Mouse (Mus musculus): Measurements from ENCODE around the gene Fam126b. TPM values are rescaled to one million over a fixed set of nuclear protein-coding genes. Genes with fewer than 3 reads are reported as not detected.
"Not testable (repeated sequence)": the region's sequence is repeated elsewhere in the genome, so short reads cannot be mapped to it uniquely, and the experiment has no call there.

Gene Fam126b
- polyA plus RNA-seq, 1 experiment from 2014 or later: 7.5 TPM

DNA sequence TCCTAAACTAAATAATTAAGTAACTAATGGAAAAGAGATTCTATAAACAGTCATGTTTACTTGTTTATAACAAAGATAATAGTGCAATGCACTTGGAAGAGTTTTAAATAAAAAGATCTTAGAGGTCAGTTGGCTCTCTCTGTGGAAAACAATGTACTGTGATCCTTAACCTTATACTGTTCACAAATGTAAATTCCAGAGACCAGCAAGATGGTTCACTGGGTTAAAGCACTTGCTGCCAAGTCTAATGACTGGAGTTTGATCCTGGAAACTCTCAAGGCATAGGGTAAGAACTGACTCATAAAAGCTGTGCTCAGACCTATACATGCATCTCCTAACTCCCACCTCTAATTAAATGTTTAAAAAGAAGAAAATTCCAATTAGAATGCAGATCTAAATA is 19.5 kb downstream of the Fam126b start:
- Histone ChIP-seq H3K4me3 (no peak overlapping the region), H3K27me3 (no peaks in the 10 kb centered on the region), H3K4me1 (no peaks in the 10 kb centered on the region), H3K27ac (no peak overlapping the region), H3K9me3 (no peaks in the 10 kb centered on the region), H3K4me2 (replicated peaks) (no peak overlapping the region), H3K36me3 (peaks cover 13% of the 10 kb centered on the region; the same call in 1 of the 2 replicates), H3K9ac (no peak overlapping the region)
- no peak for ATAC-seq (ENCODE audit: low FRiP score, low read depth)

DNA sequence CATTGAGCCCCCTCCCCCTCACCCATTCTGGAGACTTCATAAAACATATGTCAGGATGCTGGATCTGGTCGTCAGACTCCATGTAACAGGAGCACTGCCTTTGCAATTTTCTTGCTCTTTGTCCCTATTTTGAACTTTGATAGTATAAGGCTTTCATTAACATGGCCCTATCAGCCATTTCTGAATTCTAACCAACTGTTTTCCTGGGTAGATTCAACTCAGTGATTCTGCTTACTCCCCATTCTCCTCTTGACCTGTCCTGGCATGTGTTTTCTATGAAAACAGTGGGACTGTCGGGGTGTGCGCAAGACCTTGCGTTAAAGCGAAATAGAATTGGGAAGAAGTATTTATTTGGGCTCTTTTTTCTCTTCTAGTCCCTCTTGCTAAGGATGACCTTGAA is 21.1 kb downstream of the Fam126b start:
- 85% methylated on average over 5 of the region's 5 CpGs for WGBS
- Histone ChIP-seq H3K9ac (no peak overlapping the region), H3K9me3 (no peaks in the 10 kb centered on the region), H3K27me3 (no peaks in the 10 kb centered on the region), H3K27ac (no peak overlapping the region), H3K36me3 (peaks cover 19% of the 10 kb centered on the region), H3K4me3 (no peak overlapping the region), H3K4me1 (no peaks in the 10 kb centered on the region), H3K4me2 (replicated peaks) (no peak overlapping the region)
- ATAC-seq (ENCODE audit: low FRiP score, low read depth): no peak

DNA sequence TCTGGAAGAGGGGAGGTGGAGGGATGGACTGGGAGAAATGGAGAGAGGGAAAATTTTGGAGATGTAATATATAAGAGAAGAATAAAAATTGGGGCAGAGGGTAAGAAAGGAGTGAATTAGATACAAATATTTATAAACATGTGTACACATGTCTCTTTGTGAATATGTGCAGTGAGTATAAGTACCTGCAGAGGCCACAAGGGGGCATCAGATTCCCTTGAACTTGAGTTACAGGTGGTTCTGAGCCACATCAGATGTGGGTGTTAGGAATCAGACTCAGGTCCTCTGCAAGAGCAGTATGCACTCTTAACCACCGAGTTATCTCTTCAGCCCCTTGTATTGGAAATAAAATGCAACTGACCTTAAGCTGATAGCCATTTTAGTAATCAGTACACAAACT is 23.7 kb downstream of the Fam126b start:
- H3K4me1 ChIP-seq: no peaks in the 10 kb centered on the region
- H3K4me2 ChIP-seq (replicated peaks): no peak overlapping the region
- H3K9ac ChIP-seq: no peak overlapping the region
- no peaks in the 10 kb centered on the region for H3K9me3 ChIP-seq
- no peak overlapping the region for H3K27ac ChIP-seq
- 89% methylated on average over 1 of the region's 1 CpGs for WGBS
- peaks cover 23% of the 10 kb centered on the region for H3K36me3 ChIP-seq
- H3K27me3 ChIP-seq: no peaks in the 10 kb centered on the region
- no peak for ATAC-seq (ENCODE audit: low FRiP score, low read depth)
- H3K4me3 ChIP-seq: no peak overlapping the region

DNA sequence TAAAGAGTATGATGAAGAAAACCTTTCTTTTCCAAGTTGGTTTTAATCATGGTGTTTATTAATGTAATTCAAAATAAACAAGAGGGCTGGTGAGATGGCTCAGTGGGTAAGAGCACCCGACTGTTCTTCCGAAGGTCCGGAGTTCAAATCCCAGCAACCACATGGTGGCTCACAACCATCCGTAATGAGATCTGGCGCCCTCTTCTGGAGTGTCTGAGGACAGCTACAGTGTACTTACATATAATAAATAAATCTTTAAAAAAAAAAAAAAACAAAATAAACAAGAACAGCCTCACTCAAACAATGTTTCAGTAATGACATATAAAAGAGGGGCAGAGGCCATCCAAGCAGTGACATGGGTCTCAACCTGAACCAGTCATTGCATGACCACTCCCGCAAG is 25.8 kb downstream of the Fam126b start:
- not testable (repeated sequence) for H3K4me1 ChIP-seq; H3K27me3 ChIP-seq; H3K9ac ChIP-seq; ATAC-seq (ENCODE audit: low FRiP score, low read depth); H3K27ac ChIP-seq; H3K9me3 ChIP-seq; H3K4me2 ChIP-seq (replicated peaks); H3K4me3 ChIP-seq
- peaks cover 26% of the 10 kb centered on the region for H3K36me3 ChIP-seq
- 93% methylated on average over 6 of the region's 6 CpGs for whole genome bisulfite sequencing

DNA sequence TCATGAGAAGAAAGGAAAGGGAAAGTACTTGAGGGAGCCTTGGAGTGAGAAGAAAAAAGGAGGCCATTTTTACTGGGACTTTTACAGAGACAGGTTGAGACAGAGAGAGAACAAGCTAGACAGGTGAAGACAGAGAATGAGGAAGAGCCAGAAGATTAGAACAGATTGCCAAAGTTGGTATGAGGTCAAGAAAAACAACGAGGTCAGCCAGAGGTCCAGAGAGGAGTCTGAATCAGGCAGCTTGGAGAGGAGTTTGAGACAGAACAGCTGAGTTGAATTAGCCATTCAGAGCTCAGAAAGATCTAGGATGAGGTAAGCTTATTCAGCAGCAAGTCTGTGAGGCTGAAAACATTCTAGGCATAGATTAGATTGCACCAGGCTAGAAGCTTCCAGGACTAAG is 44.7 kb downstream of the Fam126b start:
- H3K36me3 ChIP-seq: peaks cover 60% of the 10 kb centered on the region

DNA sequence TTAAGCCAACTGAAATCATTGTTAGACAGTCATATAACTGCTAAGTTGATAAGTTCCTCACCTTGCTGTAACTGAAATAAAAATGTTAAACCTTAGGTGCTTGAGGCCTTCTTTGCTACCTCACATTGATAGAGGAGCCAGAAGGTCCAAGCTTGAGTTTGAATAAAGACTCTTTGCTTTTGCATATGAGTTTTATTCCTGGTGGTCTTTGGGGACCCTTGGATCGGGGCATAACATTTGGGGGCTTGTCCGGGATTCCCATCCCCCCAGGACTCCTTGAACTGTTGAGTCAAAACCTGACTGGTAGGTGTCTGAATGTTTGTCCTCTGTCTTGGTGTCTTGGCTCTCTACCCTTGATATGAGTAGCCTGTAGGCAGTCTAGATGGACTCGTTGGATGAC is 78.9 kb downstream of the Fam126b start:
- ATAC-seq (ENCODE audit: low FRiP score, low read depth): no peak
- no peak overlapping the region for H3K9ac ChIP-seq
- no peak overlapping the region for H3K4me3 ChIP-seq
- 95% methylated on average over 3 of the region's 3 CpGs for whole genome bisulfite sequencing
- peaks cover 13% of the 10 kb centered on the region for H3K4me1 ChIP-seq
- peaks cover 42% of the 10 kb centered on the region for H3K9me3 ChIP-seq
- no peaks in the 10 kb centered on the region for H3K27me3 ChIP-seq
- peaks cover 19% of the 10 kb centered on the region for H3K36me3 ChIP-seq
- no peak overlapping the region for H3K4me2 ChIP-seq (replicated peaks)
- H3K27ac ChIP-seq: no peak overlapping the region

More for the DNA sequence above, 44.7 kb downstream of the Fam126b start:
- Histone ChIP-seq H3K9ac (no peak overlapping the region), H3K4me3 (no peak overlapping the region), H3K4me1 (no peaks in the 10 kb centered on the region), H3K27ac (no peak overlapping the region), H3K4me2 (replicated peaks) (no peak overlapping the region), H3K27me3 (no peaks in the 10 kb centered on the region), H3K9me3 (no peaks in the 10 kb centered on the region)
- WGBS: 82% methylated on average over 1 of the region's 1 CpGs
- no peak for ATAC-seq (ENCODE audit: low FRiP score, low read depth)

DNA sequence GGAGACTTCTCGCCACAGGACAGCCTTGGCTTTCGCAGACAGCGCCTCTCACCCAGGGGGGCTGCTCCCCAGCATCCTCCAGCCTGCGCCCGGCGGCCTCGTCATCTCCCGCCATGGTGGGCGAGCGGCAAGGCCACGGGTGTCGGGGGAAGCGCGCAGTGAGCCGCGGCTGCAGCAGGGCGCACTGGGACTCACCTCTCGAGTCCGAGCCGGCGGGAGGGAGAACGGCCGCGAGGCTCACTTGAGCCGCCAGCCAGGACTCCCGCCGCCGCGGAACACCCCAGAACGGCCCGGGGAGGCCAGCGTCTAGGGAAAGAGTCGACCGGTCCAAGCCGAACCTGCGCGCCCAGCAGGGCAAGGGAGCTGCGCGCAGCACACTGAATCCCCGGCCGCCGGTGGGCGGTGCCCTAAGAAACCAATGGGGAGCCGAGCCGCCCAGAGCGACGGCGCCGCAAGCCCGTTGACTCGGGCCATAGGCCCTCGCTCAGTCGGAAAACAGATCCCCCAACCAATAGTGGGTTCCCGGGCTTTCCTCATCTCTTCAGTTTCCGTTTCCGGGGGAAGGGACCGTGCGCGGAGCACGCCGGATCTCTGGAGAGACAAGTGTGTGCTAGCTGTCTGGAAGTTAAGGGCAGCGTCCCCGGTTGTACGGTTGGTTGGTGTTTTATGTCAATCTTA is 81.4 kb downstream of the Fam126b start, which contains the start of gene Orc2:
Gene Orc2, minus strand, starts transcription at position 533 of the 678 bp plus-strand sequence.
- Histone ChIP-seq H3K9me3 (peaks cover 33% of the 10 kb centered on the region), H3K4me2 (replicated peaks) (peak within 1 kb of the TSS; percentile 91), H3K9ac (peak within 1 kb of the TSS; percentile 93), H3K4me1 (peaks cover 13% of the 10 kb centered on the region), H3K36me3 (peaks cover 28% of the 10 kb centered on the region), H3K4me3 (peak within 1 kb of the TSS; percentile 98), H3K27ac (peak within 1 kb of the TSS; percentile 79), H3K27me3 (no peaks in the 10 kb centered on the region)
- under 1% methylated on average over 64 of the region's 64 CpGs for WGBS
- peak; percentile 100 for ATAC-seq (ENCODE audit: low FRiP score, low read depth)

DNA sequence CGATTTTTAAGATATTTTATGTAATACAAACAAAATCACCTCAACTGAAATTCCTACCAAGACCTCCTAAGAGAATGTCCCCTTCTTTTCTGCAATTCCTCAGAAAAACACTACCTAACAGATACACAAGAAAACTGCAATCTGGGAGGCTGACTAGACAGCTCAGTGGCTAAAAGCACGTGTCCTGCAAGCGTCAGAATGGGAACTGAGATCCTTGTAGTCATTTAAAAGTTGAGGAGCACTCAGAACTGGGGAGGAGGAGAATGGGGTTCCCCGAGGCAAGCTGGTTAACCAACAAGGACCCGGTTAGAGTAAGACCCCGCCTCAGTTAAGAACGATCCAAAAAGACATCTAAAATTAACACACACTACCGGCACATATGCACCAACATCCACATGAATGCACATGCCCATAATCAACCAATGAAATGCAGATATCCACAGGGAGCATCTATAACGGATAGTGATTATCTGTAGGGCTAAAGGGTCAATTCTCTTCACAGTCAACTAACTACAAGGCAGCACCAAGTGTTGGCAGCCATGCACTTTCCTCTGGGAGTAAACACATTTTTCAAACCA is 82.2 kb downstream of the Fam126b start:
- peak overlapping the region; percentile 79; the same call in 1 of the 2 replicates for H3K27ac ChIP-seq
- WGBS: 33% methylated on average over 9 of the region's 9 CpGs
- no peak for ATAC-seq (ENCODE audit: low FRiP score, low read depth)

DNA sequence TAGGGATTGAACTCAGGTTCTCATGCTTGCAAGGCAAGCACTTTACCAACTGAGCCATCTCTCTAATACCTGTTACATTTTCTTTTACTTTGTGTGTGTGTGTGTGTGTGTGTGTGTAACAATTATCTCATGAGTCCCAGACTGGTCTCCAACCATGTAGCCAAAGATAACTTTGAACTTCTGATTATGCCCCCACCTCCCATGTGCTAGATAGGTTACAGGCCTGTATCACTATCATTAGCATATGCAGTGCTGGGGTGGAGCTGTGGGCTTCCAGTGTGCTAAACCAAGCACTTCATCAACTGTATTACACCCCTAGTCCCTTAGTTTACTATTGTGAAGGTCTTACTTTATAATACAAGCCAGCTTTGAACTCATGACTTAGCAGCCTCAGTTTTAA is 83.0 kb downstream of the Fam126b start:
- Histone ChIP-seq H3K27me3 (no peaks in the 10 kb centered on the region), H3K36me3 (peaks cover 37% of the 10 kb centered on the region), H3K4me1 (peaks cover 13% of the 10 kb centered on the region), H3K4me2 (replicated peaks) (peak overlapping the region; percentile 91), H3K9me3 (peaks cover 22% of the 10 kb centered on the region), H3K9ac (no peak overlapping the region), H3K27ac (no peak overlapping the region), H3K4me3 (peak overlapping the region; percentile 98; the same call in 1 of the 2 replicates)
- ATAC-seq (ENCODE audit: low FRiP score, low read depth): no peak

More for the DNA sequence above, 82.2 kb downstream of the Fam126b start:
- peaks cover 36% of the 10 kb centered on the region for H3K36me3 ChIP-seq
- H3K4me2 ChIP-seq (replicated peaks): peak overlapping the region; percentile 91
- peaks cover 29% of the 10 kb centered on the region for H3K9me3 ChIP-seq
- H3K4me1 ChIP-seq: peaks cover 13% of the 10 kb centered on the region
- H3K9ac ChIP-seq: peak overlapping the region; percentile 93
- no peaks in the 10 kb centered on the region for H3K27me3 ChIP-seq
- H3K4me3 ChIP-seq: peak overlapping the region; percentile 98

DNA sequence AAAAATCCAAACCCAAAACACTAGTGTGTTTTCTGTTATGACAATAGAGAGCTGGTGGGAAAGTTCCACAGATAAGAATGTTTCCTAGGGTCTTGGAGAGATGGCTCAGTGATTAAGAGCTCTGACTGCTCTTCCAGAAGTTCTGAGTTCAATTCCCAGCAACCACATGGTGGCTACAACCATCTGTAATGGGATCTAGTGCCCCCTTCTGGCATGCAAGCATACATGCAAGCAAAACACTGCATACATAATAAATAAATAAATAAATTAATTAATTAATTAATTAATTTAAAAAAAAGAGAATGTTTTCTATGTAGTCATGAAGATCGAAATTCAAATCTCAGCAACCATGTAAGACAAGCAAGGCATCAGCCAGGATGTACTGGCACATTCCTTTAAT is 87.4 kb downstream of the Fam126b start:
- peaks cover 9% of the 10 kb centered on the region for H3K4me1 ChIP-seq
- no peak overlapping the region for H3K4me2 ChIP-seq (replicated peaks)
- no peak for ATAC-seq (ENCODE audit: low FRiP score, low read depth)
- no peaks in the 10 kb centered on the region for H3K9me3 ChIP-seq
- H3K36me3 ChIP-seq: peaks cover 53% of the 10 kb centered on the region
- no peak overlapping the region for H3K27ac ChIP-seq
- no peak overlapping the region for H3K9ac ChIP-seq
- 96% methylated on average over 1 of the region's 1 CpGs for WGBS
- no peak overlapping the region for H3K4me3 ChIP-seq
- no peaks in the 10 kb centered on the region for H3K27me3 ChIP-seq

DNA sequence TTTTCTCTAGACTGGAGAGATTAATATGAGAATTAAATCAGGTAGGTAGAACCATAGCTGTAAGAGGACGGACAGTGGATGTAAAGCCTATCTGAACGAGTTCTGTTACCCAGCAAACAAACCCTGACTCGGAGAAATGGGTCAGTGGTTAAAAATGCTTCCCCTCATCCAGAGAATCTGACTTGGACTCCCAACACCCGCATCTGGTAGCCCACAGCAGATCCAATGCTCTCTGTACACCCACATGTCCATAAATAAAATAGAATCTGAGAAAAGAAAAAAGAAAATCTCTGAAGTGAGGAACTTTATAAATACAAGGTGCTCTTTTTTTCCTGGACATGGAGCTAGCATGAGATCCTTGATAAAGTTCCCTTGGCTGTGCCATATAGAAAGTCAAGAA is 88.4 kb downstream of the Fam126b start:
- no peak overlapping the region for H3K27ac ChIP-seq
- no peak overlapping the region for H3K9ac ChIP-seq
- peaks cover 60% of the 10 kb centered on the region for H3K36me3 ChIP-seq
- no peak for ATAC-seq (ENCODE audit: low FRiP score, low read depth)
- H3K4me1 ChIP-seq: no peaks in the 10 kb centered on the region
- H3K4me3 ChIP-seq: no peak overlapping the region
- 95% methylated on average over 4 of the region's 4 CpGs for WGBS
- no peak overlapping the region for H3K4me2 ChIP-seq (replicated peaks)
- H3K27me3 ChIP-seq: no peaks in the 10 kb centered on the region
- no peaks in the 10 kb centered on the region for H3K9me3 ChIP-seq

DNA sequence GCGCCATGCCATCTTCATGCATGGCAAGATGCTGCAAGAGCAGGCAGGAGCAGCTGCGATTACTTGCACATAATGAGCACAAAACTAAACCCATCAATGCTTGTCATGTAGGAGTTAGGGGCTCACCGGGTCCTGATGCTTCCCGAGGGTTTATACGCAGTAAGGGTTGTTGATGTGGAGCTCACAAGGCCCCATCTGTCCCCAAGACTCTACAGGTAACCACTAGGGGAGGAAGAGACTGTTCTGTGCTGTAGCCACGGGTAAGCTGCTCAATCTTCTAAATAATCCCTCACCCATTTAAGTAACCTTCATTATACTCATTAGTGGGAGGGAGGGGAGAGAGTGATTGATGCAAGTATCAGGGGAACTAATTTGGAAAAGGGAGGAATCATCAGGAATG is 90.5 kb downstream of the Fam126b start:
- Histone ChIP-seq H3K27me3 (no peaks in the 10 kb centered on the region), H3K36me3 (peaks cover 80% of the 10 kb centered on the region), H3K27ac (no peak overlapping the region), H3K4me2 (replicated peaks) (no peak overlapping the region), H3K4me1 (no peaks in the 10 kb centered on the region), H3K9me3 (no peaks in the 10 kb centered on the region), H3K9ac (no peak overlapping the region), H3K4me3 (no peak overlapping the region)
- ATAC-seq (ENCODE audit: low FRiP score, low read depth): no peak
- 92% methylated on average over 6 of the region's 6 CpGs for WGBS

DNA sequence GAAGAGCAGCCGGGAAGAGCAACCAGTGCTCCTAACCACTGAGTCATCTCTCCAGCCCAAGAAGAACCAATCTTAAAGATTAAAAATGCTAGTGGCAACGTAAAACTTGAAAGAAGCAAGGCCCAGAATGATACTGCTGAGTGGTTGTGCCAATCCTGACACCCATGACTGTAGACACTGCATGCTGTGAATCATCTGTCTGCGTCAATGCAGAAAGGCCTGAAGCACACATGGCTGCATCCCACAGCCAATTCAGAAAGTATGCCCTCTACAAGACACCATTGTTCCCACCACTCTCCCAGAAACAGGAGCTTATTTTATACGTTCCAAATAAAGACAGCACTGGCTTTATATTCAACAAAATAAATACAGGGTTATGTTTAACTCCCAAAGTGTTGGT is 103.5 kb downstream of the Fam126b start:
- H3K4me2 ChIP-seq (replicated peaks): no peak overlapping the region
- ATAC-seq (ENCODE audit: low FRiP score, low read depth): no peak
- H3K9me3 ChIP-seq: no peaks in the 10 kb centered on the region
- no peak overlapping the region for H3K27ac ChIP-seq
- 93% methylated on average over 4 of the region's 4 CpGs for WGBS
- H3K4me3 ChIP-seq: no peak overlapping the region
- no peaks in the 10 kb centered on the region for H3K4me1 ChIP-seq
- no peak overlapping the region for H3K9ac ChIP-seq
- peaks cover 77% of the 10 kb centered on the region for H3K36me3 ChIP-seq
- no peaks in the 10 kb centered on the region for H3K27me3 ChIP-seq
